In the genomic region with DNA sequence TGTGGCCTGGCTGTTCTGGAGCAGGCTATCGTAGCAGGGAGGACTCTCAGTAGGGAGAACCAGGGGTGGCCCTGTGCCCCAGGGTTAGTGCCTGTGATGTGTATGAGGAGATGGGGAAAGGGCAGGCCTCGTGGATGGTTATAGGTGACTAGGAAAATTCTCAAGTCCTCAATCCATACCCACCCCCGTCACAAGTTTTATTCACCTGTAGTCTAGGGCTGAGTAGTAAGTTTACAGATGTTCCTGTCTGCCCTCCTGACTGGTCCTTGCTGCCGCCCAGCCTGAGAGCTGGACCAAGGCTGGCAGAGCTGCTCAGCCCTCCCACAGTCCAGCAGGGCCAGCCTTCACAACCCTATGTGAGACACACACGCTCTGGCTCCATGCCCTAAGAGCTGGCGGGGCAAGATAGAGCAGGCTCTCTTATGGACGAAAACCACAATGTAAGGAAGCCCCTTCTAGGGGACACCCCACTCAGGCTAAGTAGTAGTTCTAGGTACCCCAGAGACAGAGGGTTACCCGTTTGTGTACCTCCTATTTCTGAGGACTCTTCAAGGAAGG, we compare ENCODE assay signal across 12 mouse cellular contexts. TPM values are rescaled to one million over a fixed set of nuclear protein-coding genes. Genes with fewer than 3 reads are reported as not detected.
DNase-seq lines count a peak whose midpoint lies in the region; ATAC-seq and TF ChIP-seq lines count a peak whose summit lies in the region.
"Had no signal": no experiment of that assay in that cellular context is flagged by ENCODE, and none has a peak within 500 bp of the region (broad histone marks: within the 10 kb centered on the region; RNA-seq: fewer than 3 reads in every experiment).

No protein-coding gene starts in this region.

- H3K36me3 ChIP-seq in heart, postnatal 0 days (replicated peaks; ENCODE audit: control insufficient read depth, insufficient read depth, low read length), result no peaks in the 10 kb centered on the region
- H3K36me3 ChIP-seq in lung, embryonic 16.5 days (ENCODE audit: control insufficient read depth, insufficient read depth, low read length), result no peaks in the 10 kb centered on the region
- peaks cover 7% of the 10 kb centered on the region for H3K36me3 ChIP-seq in limb, embryonic 15.5 days

- H3K9me3 ChIP-seq in heart, postnatal 0 days (replicated peaks; ENCODE audit: control insufficient read depth, low read length), result no peaks in the 10 kb centered on the region
- H3K9me3 ChIP-seq in lung, embryonic 16.5 days (ENCODE audit: control insufficient read depth, low read length), result no peaks in the 10 kb centered on the region
- H3K9me3 ChIP-seq in limb, embryonic 15.5 days, result no peaks in the 10 kb centered on the region
- H3K9me3 ChIP-seq: neural tube, embryonic 13.5 days had no signal

- no peak overlapping the region for H3K4me2 ChIP-seq in heart, postnatal 0 days (ENCODE audit: low read depth, low read length)
- H3K4me2 ChIP-seq in lung, embryonic 16.5 days (ENCODE audit: low read depth, low read length), result no peak overlapping the region
- no peak overlapping the region for H3K4me2 ChIP-seq in limb, embryonic 15.5 days
- H3K4me2 ChIP-seq: liver, embryonic 11.5 days; neural tube, embryonic 13.5 days had no signal

- no peak for ATAC-seq in heart, postnatal 0 days (ENCODE audit: insufficient read depth, low read depth)
- ATAC-seq in lung, embryonic 16.5 days (ENCODE audit: low read depth), result no peak
- ATAC-seq in limb, embryonic 15.5 days (ENCODE audit: insufficient number of reproducible peaks, low FRiP score, low TSS enrichment, low read depth), result no peak
- no peak for ATAC-seq in erythroid progenitor cell, adult 5-6 weeks (replicated peaks; ENCODE audit: low FRiP score, poor library complexity, severe bottlenecking)
- ATAC-seq: Patski had no signal

- H3K27me3 ChIP-seq in heart, postnatal 0 days (ENCODE audit: control insufficient read depth, insufficient read depth, low read length), result no peaks in the 10 kb centered on the region
- no peaks in the 10 kb centered on the region for H3K27me3 ChIP-seq in lung, embryonic 16.5 days (ENCODE audit: control insufficient read depth, insufficient read depth, low read depth, low read length)
- 0 out of 2 replicates have a peak, but pooled peaks cover 6% of the 10 kb centered on the region for H3K27me3 ChIP-seq in limb, embryonic 15.5 days
- H3K27me3 ChIP-seq: neural tube, embryonic 13.5 days; Patski had no signal

- H3K27ac ChIP-seq in heart, postnatal 0 days (ENCODE audit: low read depth), result peak overlapping the region; percentile 62; the same call in 1 of the 2 replicates
- no peak overlapping the region for H3K27ac ChIP-seq in lung, embryonic 16.5 days (ENCODE audit: low read length)
- H3K27ac ChIP-seq in limb, embryonic 15.5 days, result 0 out of 2 replicates have a peak overlapping the region, but pooled peaks have one; percentile 1
- H3K27ac ChIP-seq: macrophage; neural tube, embryonic 13.5 days had no signal

- TF ChIP-seq EP300 in heart, postnatal 0 days (IDR thresholded peaks at IDR 0.05; ENCODE audit: low read depth), result no peak

- TF ChIP-seq CTCF in heart, postnatal 0 days (IDR thresholded peaks at IDR 0.05; ENCODE audit: low read depth), result no peak

- H3K4me1 ChIP-seq in heart, postnatal 0 days (ENCODE audit: control insufficient read depth, insufficient read depth), result peaks cover 45% of the 10 kb centered on the region
- peaks cover 16% of the 10 kb centered on the region for H3K4me1 ChIP-seq in lung, embryonic 16.5 days (replicated peaks; ENCODE audit: control insufficient read depth, insufficient read depth, low read length)
- peaks cover 53% of the 10 kb centered on the region for H3K4me1 ChIP-seq in limb, embryonic 15.5 days

- no peak for DNase-seq in heart, postnatal 0 days (ENCODE audit: low spot score)
- DNase-seq in heart, postnatal 4 days, result no peak
- no peak for DNase-seq in lung, postnatal 10 days
- DNase-seq in cerebellum, postnatal 10 days, result peak; percentile 83 to 87
- DNase-seq: kidney, adult 8-10 months had no signal

- 60% methylated on average over 8 of the region's 8 CpGs for WGBS in heart, postnatal 0 days
- WGBS in lung, embryonic 16.5 days, result 75% methylated on average over 8 of the region's 8 CpGs
- 82% methylated on average over 8 of the region's 8 CpGs for WGBS in limb, embryonic 15.5 days

- H3K4me3 ChIP-seq in heart, postnatal 0 days (ENCODE audit: low read depth, low read length), result no peak overlapping the region
- no peak overlapping the region for H3K4me3 ChIP-seq in lung, embryonic 16.5 days (ENCODE audit: low read length)
- H3K4me3 ChIP-seq in limb, embryonic 15.5 days, result no peak overlapping the region
- H3K4me3 ChIP-seq: neural tube, embryonic 13.5 days had no signal

- H3K9ac ChIP-seq in heart, postnatal 0 days (replicated peaks; ENCODE audit: low read depth, low read length), result no peak overlapping the region
- peak overlapping the region; percentile 12; the same call in 1 of the 2 replicates for H3K9ac ChIP-seq in lung, embryonic 16.5 days (ENCODE audit: low read length)
- H3K9ac ChIP-seq in limb, embryonic 15.5 days, result no peak overlapping the region; the same call in 1 of the 2 replicates

RNA-seq across cellular contexts. Expression of a gene that starts 17.9 kb away (rescaled TPM):
- 7.4 and 13.6 TPM in 2 replicates for total RNA-seq in heart, postnatal 0 days (2014; rRNA removed; ENCODE audit: low replicate concordance)
- 3.2 and 3.4 TPM in 2 replicates for polyA plus RNA-seq in heart, postnatal 0 days (2015; fragmentation: Nextera tagmentation; extraction: Ambion mirVana)
- 1 to 10 TPM; 6.9 TPM for total RNA-seq in heart, postnatal 4 days (2021)
- 5.0 and 5.1 TPM in 2 replicates for polyA plus RNA-seq in lung, embryonic 16.5 days (2015; fragmentation: Nextera tagmentation; extraction: Ambion mirVana)
- polyA plus RNA-seq in limb, embryonic 15.5 days (2015; fragmentation: Nextera tagmentation; extraction: Ambion mirVana), result 5.1 and 6.0 TPM in 2 replicates
- not detected in 2 replicates for total RNA-seq in erythroid progenitor cell, adult 5-6 weeks (2015; ENCODE audit: low replicate concordance)
- total RNA-seq in erythroid progenitor cell, adult 5-6 weeks (2017; ENCODE audit: low replicate concordance), result not detected in 2 replicates

RNA-seq across cellular contexts. Expression of a gene that starts 40.3 kb away (rescaled TPM):
- total RNA-seq in heart, postnatal 0 days (2014; rRNA removed; ENCODE audit: low replicate concordance), result 19.2 and 29.4 TPM in 2 replicates
- 41.1 and 42.7 TPM in 2 replicates for polyA plus RNA-seq in heart, postnatal 0 days (2015; fragmentation: Nextera tagmentation; extraction: Ambion mirVana)
- 10 to 100 TPM; 78.3 to 83.0 TPM for total RNA-seq in heart, postnatal 4 days (2021)
- polyA plus RNA-seq in lung, embryonic 16.5 days (2015; fragmentation: Nextera tagmentation; extraction: Ambion mirVana), result 60.8 and 65.7 TPM in 2 replicates
- polyA plus RNA-seq in limb, embryonic 15.5 days (2015; fragmentation: Nextera tagmentation; extraction: Ambion mirVana), result 46.3 and 57.6 TPM in 2 replicates
- not detected in 2 replicates for total RNA-seq in erythroid progenitor cell, adult 5-6 weeks (2015; ENCODE audit: low replicate concordance)
- total RNA-seq in erythroid progenitor cell, adult 5-6 weeks (2017; ENCODE audit: low replicate concordance), result not detected in 2 replicates
- polyA plus RNA-seq: macrophage had no signal

RNA-seq across cellular contexts. Expression of a gene that starts 56.5 kb away (rescaled TPM):
- 4.6 and 38.7 TPM in 2 replicates for total RNA-seq in heart, postnatal 0 days (2014; rRNA removed; ENCODE audit: low replicate concordance)
- 11.7 and 13.2 TPM in 2 replicates for polyA plus RNA-seq in heart, postnatal 0 days (2015; fragmentation: Nextera tagmentation; extraction: Ambion mirVana)
- total RNA-seq in heart, postnatal 4 days (2021), result 1 to 10 TPM; 9.3 to 9.8 TPM
- polyA plus RNA-seq in lung, embryonic 16.5 days (2015; fragmentation: Nextera tagmentation; extraction: Ambion mirVana), result 51.5 and 56.7 TPM in 2 replicates
- polyA plus RNA-seq in limb, embryonic 15.5 days (2015; fragmentation: Nextera tagmentation; extraction: Ambion mirVana), result 0.84 and 1.6 TPM in 2 replicates
- not detected in 2 replicates for total RNA-seq in erythroid progenitor cell, adult 5-6 weeks (2015; ENCODE audit: low replicate concordance)
- not detected in 2 replicates for total RNA-seq in erythroid progenitor cell, adult 5-6 weeks (2017; ENCODE audit: low replicate concordance)
- polyA plus RNA-seq: liver, embryonic 11.5 days; macrophage; Patski had no signal

Comparison
In these comparisons a context has a peak if more than half of its experiments do, and no peak if none do; other contexts are left out.
1. DNase-seq: peak in cerebellum, postnatal 10 days (2 of 2); none in heart, postnatal 0 days (single experiment), heart, postnatal 4 days (single experiment) and lung, postnatal 10 days (single experiment).
2. RNA of a gene that starts 40.3 kb away (total RNA-seq): 78.3 to 83.0 TPM in heart, postnatal 4 days and 19.2 to 29.4 TPM in heart, postnatal 0 days; not detected in erythroid progenitor cell, adult 5-6 weeks; every median in the first group is over 10 times any median in the second.